Mouse (Mus musculus) sigmoid colon, adult 10 weeks (tissue): ENCODE data around the gene Dcaf11. TPM values are rescaled to one million over a fixed set of nuclear protein-coding genes. Genes with fewer than 3 reads are reported as not detected.

Experiments used
- polyA plus RNA-seq: library from polyadenylated mRNA; stranded (reverse); fragments of 350-450 nt; fragmentation: Illumina TruSeq; extraction: RNeasy Lipid Tissue Mini Kit (QIAGEN cat#74804); gene quantifications from one replicate; pipeline ENCODE4 v1.2.3, GENCODE M21; 2014; ENCODE audit warnings: low read depth, low replicate concordance

Dcaf11 gene
- 21.3 TPM for polyA plus RNA-seq

GRCm38 (mm10) chr14:55559799-55560201 lies at the start of gene Dcaf11:
Dcaf11 (plus strand) TSS chr14:55560006.

GRCm38 (mm10) chr14:55510125-55510731 lies 49.6 kb upstream of the Dcaf11 start, which contains the start of gene Cpne6:
Cpne6 (plus strand) TSS chr14:55510445.

GRCm38 (mm10) chr14:55524785-55525184 lies 35.0 kb upstream of the Dcaf11 start, which contains the start of gene Nrl:
Nrl (minus strand) TSS chr14:55524981.

GRCm38 (mm10) chr14:55540067-55540786 lies 19.6 kb upstream of the Dcaf11 start, which contains the start of gene Pck2:
Pck2 (plus strand) TSS chr14:55540266.

GRCm38 (mm10) chr14:55560202-55561073 lies 632 bp downstream of the Dcaf11 start, which contains the start of gene A730061H03Rik:
A730061H03Rik (minus strand) TSS chr14:55560406.

GRCm38 (mm10) chr14:55575302-55575701 lies 15.5 kb downstream of the Dcaf11 start, which contains the start of gene Fitm1:
Fitm1 (plus strand) TSS chr14:55575617.

GRCm38 (mm10) chr14:55577871-55578667 lies 18.3 kb downstream of the Dcaf11 start, which contains the start of gene Psme1:
Psme1 (plus strand) TSS chr14:55578123.

GRCm38 (mm10) chr14:55584702-55585565 lies 25.1 kb downstream of the Dcaf11 start, which contains the start of gene Emc9:
Emc9 (minus strand) TSS chr14:55585302.

GRCm38 (mm10) chr14:55590748-55591330 lies 31.0 kb downstream of the Dcaf11 start, which contains the start of gene Psme2:
Psme2 (minus strand) TSS chr14:55591113.

GRCm38 (mm10) chr14:55591331-55591891 lies 31.6 kb downstream of the Dcaf11 start, which contains the start of gene Rnf31:
Rnf31 (plus strand) TSS chr14:55591708.

GRCm38 (mm10) chr14:55603271-55603632 lies 43.4 kb downstream of the Dcaf11 start, which contains the start of gene Irf9:
Irf9 (plus strand) TSS chr14:55603571.

GRCm38 (mm10) chr14:55617822-55618221 lies 58.0 kb downstream of the Dcaf11 start, which contains the start of gene Rec8:
Rec8 (plus strand) TSS chr14:55618037.

Other genes starting within 250 kb of the Dcaf11 start
- gene Dhrs4, start 81.2 kb upstream of the Dcaf11 start, polyA plus RNA-seq = 32.3 TPM
- gene Carmil3, start 69.4 kb upstream of the Dcaf11 start, polyA plus RNA-seq = not detected
- not detected for gene Cpne6, start 49.6 kb upstream of the Dcaf11 start, polyA plus RNA-seq
- not detected for gene Nrl, start 35.0 kb upstream of the Dcaf11 start, polyA plus RNA-seq
- 5.2 TPM for gene Pck2, start 19.7 kb upstream of the Dcaf11 start, polyA plus RNA-seq
- gene A730061H03Rik, start 400 bp downstream of the Dcaf11 start, polyA plus RNA-seq = not detected
- gene Fitm1, start 15.6 kb downstream of the Dcaf11 start, polyA plus RNA-seq = not detected
- 139 TPM for gene Psme1, start 18.1 kb downstream of the Dcaf11 start, polyA plus RNA-seq
- 7.3 TPM for gene Emc9, start 25.3 kb downstream of the Dcaf11 start, polyA plus RNA-seq
- gene Psme2, start 31.1 kb downstream of the Dcaf11 start, polyA plus RNA-seq = 171 TPM
- gene Rnf31, start 31.7 kb downstream of the Dcaf11 start, polyA plus RNA-seq = 10.6 TPM
- 51.9 TPM for gene Irf9, start 43.6 kb downstream of the Dcaf11 start, polyA plus RNA-seq
- not detected for gene Rec8, start 58.0 kb downstream of the Dcaf11 start, polyA plus RNA-seq
- gene Ipo4, start 76.0 kb downstream of the Dcaf11 start, polyA plus RNA-seq = 2.9 TPM
- 0.63 TPM for gene Gm49378, start 77.9 kb downstream of the Dcaf11 start, polyA plus RNA-seq
- 52.5 TPM for gene Tm9sf1, start 83.8 kb downstream of the Dcaf11 start, polyA plus RNA-seq
- 0.50 TPM for gene Tssk4, start 90.2 kb downstream of the Dcaf11 start, polyA plus RNA-seq
- 43.5 TPM for gene Mdp1, start 100.5 kb downstream of the Dcaf11 start, polyA plus RNA-seq
- gene Gmpr2, start 111.9 kb downstream of the Dcaf11 start, polyA plus RNA-seq = 26.0 TPM
- 50.1 TPM for gene Nedd8, start 112.1 kb downstream of the Dcaf11 start, polyA plus RNA-seq
- 13.6 TPM for gene Tinf2, start 121.8 kb downstream of the Dcaf11 start, polyA plus RNA-seq
- not detected for gene Tgm1, start 153.9 kb downstream of the Dcaf11 start, polyA plus RNA-seq
- 0.73 TPM for gene Rabggta, start 162.3 kb downstream of the Dcaf11 start, polyA plus RNA-seq
- 15.3 TPM for gene Dhrs1, start 185.7 kb downstream of the Dcaf11 start, polyA plus RNA-seq
- 3.3 TPM for gene Nop9, start 185.7 kb downstream of the Dcaf11 start, polyA plus RNA-seq
- 5.6 TPM for gene Cideb, start 198.5 kb downstream of the Dcaf11 start, polyA plus RNA-seq
- not detected for gene Ltb4r2, start 201.4 kb downstream of the Dcaf11 start, polyA plus RNA-seq
- not detected for gene Ltb4r1, start 206.0 kb downstream of the Dcaf11 start, polyA plus RNA-seq
- gene Adcy4, start 224.1 kb downstream of the Dcaf11 start, polyA plus RNA-seq = 0.19 TPM
- 4.4 TPM for gene Ripk3, start 228.9 kb downstream of the Dcaf11 start, polyA plus RNA-seq